Mouse (Mus musculus) liver, embryonic 14.5 days (tissue): ENCODE results near the gene Olfr92.

Experiments used
- CTCF ChIP-seq: IDR thresholded peaks from 2 replicates; pipeline ENCODE4 v1.5.1; 2016; ENCODE audit warnings: antibody characterized with exemption, low read depth, control low read depth
- EP300 ChIP-seq: IDR thresholded peaks from 2 replicates; pipeline ENCODE4 v1.6.1; 2016; ENCODE audit warnings: antibody characterized with exemption, low read depth

- TF ChIP-seq CTCF, result no peak
- no peak for TF ChIP-seq EP300
Measured at GRCm38 (mm10) chr17:37075181-37075580, 44.7 kb downstream of the Olfr92 start.
